Mouse (Mus musculus): ENCODE results near the gene Kiss1. TPM values are rescaled to one million over a fixed set of nuclear protein-coding genes. Genes with fewer than 3 reads are reported as not detected.
"Not testable (repeated sequence)": the region's sequence is repeated elsewhere in the genome, so short reads cannot be mapped to it uniquely, and the experiment has no call there.

The Kiss1 gene
- polyA plus RNA-seq, 1 experiment from 2014 or later: not detected

GRCm38 (mm10) chr1:133327094-133327493 is 5.4 kb downstream of the Kiss1 start:
- Histone ChIP-seq H3K27ac (no peak overlapping the region), H3K4me3 (no peak overlapping the region), H3K4me1 (peaks cover 19% of the 10 kb centered on the region), H3K36me3 (no peaks in the 10 kb centered on the region), H3K27me3 (ENCODE audit: low read depth, poor library complexity, severe bottlenecking) (peaks cover 51% of the 10 kb centered on the region), H3K9me3 (replicated peaks) (no peaks in the 10 kb centered on the region)
- DNase-seq (ENCODE audit: low spot score): no peak
- 59% methylated on average over 5 of the region's 5 CpGs for WGBS

- H3K4me1 ChIP-seq: peaks cover 14% of the 10 kb centered on the region
- H3K27ac ChIP-seq: no peak overlapping the region
- no peaks in the 10 kb centered on the region for H3K9me3 ChIP-seq (replicated peaks)
- H3K27me3 ChIP-seq (ENCODE audit: low read depth, poor library complexity, severe bottlenecking): peaks cover 56% of the 10 kb centered on the region
- no peak overlapping the region for H3K4me3 ChIP-seq
- DNase-seq (ENCODE audit: low spot score): no peak
- 80% methylated on average over 6 of the region's 6 CpGs for WGBS
- H3K36me3 ChIP-seq: no peaks in the 10 kb centered on the region
Measured at GRCm38 (mm10) chr1:133328299-133328795, 6.7 kb downstream of the Kiss1 start.

GRCm38 (mm10) chr1:133328896-133329637 is 7.4 kb downstream of the Kiss1 start:
- 8% methylated on average over 34 of the region's 34 CpGs for WGBS
- H3K36me3 ChIP-seq: no peaks in the 10 kb centered on the region
- 0 out of 2 replicates have a peak overlapping the region, but pooled peaks have one; percentile 34 for H3K27ac ChIP-seq
- H3K9me3 ChIP-seq (replicated peaks): no peaks in the 10 kb centered on the region
- H3K4me3 ChIP-seq: peak overlapping the region; percentile 47
- peaks cover 8% of the 10 kb centered on the region for H3K4me1 ChIP-seq
- peaks cover 56% of the 10 kb centered on the region for H3K27me3 ChIP-seq (ENCODE audit: low read depth, poor library complexity, severe bottlenecking)
- DNase-seq (ENCODE audit: low spot score): peak; percentile 49

DNA sequence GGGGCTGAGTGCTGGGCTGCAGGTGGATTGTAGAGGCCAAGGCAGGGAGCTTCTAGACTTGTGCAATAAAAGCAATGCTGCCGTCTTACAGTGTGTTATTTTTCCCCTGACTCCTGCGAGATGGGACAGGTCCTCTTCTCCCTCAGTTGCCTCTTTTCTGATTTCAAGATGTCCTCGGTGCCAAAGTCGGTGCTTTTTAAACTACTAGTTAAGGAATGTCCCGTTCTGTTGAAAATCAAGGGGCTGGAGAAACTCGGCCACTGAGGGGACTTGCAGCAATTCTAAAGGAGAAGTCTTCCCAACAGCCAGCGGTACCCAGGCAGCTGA is 7.9 kb downstream of the Kiss1 start:
- Histone ChIP-seq H3K27me3 (ENCODE audit: low read depth, poor library complexity, severe bottlenecking) (peaks cover 56% of the 10 kb centered on the region), H3K4me3 (peak overlapping the region; percentile 47), H3K4me1 (peaks cover 8% of the 10 kb centered on the region), H3K9me3 (replicated peaks) (no peaks in the 10 kb centered on the region), H3K36me3 (no peaks in the 10 kb centered on the region), H3K27ac (no peak overlapping the region)
- no peak for DNase-seq (ENCODE audit: low spot score)
- WGBS: 22% methylated on average over 7 of the region's 7 CpGs

DNA sequence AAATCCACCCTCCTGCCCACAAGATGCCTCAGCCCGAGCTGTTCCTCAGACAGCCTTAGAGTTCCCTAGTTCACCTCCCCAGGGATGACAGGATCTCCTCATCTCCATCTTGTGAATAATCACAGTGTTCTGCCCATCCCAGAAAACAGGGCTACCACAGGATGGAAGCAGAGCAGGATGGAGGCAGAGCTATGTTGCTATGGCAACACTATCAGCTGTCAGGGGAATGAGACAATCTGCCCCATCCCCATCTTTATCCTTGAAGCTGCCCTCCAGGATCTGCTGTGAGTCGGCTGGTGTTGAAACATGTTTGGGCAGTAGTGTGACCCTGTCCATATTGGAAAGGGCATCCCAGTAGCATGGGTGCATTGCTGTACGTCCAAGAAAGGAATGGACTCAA is 9.5 kb downstream of the Kiss1 start:
- no peak for DNase-seq (ENCODE audit: low spot score)
- H3K36me3 ChIP-seq: no peaks in the 10 kb centered on the region
- peaks cover 56% of the 10 kb centered on the region for H3K27me3 ChIP-seq (ENCODE audit: low read depth, poor library complexity, severe bottlenecking)
- no peak overlapping the region for H3K27ac ChIP-seq
- H3K4me3 ChIP-seq: no peak overlapping the region
- H3K9me3 ChIP-seq (replicated peaks): no peaks in the 10 kb centered on the region
- H3K4me1 ChIP-seq: peaks cover 8% of the 10 kb centered on the region
- WGBS: 88% methylated on average over 3 of the region's 3 CpGs

DNA sequence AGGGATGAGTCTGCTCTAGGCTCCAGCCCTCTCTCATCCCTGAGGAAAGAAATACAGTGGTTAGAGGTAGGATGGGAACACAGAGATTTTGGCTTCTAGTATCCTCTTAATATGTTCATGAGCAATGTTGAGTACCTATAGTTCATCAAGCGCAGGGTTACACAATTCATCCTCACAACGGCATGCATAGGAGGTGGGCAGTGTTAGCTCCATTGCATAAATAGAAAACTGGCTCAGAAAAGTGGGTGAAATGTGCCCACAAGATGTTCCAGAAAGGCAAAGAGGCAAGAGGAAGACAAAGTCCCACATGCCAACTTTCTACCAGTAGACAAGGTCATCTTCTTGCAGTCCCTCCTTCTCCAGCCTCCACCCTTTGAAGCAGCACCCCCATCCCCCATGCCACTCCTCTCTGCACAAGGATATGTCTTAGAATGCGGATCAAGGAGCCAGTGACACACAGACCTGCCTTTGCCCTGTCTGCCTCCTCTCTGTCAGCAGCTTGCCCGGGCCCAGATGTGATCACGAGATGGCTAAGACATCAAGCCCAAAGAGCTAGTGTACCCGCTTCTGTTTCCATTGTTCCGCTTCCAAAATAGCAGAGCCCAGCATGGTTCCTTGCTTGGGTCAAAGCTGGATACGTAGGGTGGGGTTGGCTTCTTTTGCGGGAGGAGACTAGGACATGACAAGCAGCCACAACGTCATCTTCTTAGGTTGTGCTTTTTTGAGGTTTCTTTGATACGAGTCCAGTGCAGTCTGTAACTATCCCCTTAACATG is 11.2 kb downstream of the Kiss1 start:
- peaks cover 47% of the 10 kb centered on the region for H3K27me3 ChIP-seq (ENCODE audit: low read depth, poor library complexity, severe bottlenecking)
- 90% methylated on average over 11 of the region's 11 CpGs for whole genome bisulfite sequencing

GRCm38 (mm10) chr1:133333937-133334336 is 12.3 kb downstream of the Kiss1 start:
- Histone ChIP-seq H3K27me3 (ENCODE audit: low read depth, poor library complexity, severe bottlenecking) (peaks cover 36% of the 10 kb centered on the region), H3K9me3 (replicated peaks) (no peaks in the 10 kb centered on the region), H3K27ac (no peak overlapping the region), H3K36me3 (no peaks in the 10 kb centered on the region), H3K4me3 (no peak overlapping the region), H3K4me1 (peaks cover 8% of the 10 kb centered on the region)
- 91% methylated on average over 6 of the region's 6 CpGs for WGBS
- DNase-seq (ENCODE audit: low spot score): no peak

More for the DNA sequence above, 11.2 kb downstream of the Kiss1 start:
- Histone ChIP-seq H3K27ac (no peak overlapping the region), H3K4me1 (peaks cover 8% of the 10 kb centered on the region), H3K4me3 (no peak overlapping the region), H3K9me3 (replicated peaks) (no peaks in the 10 kb centered on the region), H3K36me3 (no peaks in the 10 kb centered on the region)
- no peak for DNase-seq (ENCODE audit: low spot score)

- not testable (repeated sequence) for H3K4me3 ChIP-seq; H3K9me3 ChIP-seq (replicated peaks); H3K36me3 ChIP-seq; DNase-seq (ENCODE audit: low spot score); H3K27me3 ChIP-seq (ENCODE audit: low read depth, poor library complexity, severe bottlenecking); H3K27ac ChIP-seq; H3K4me1 ChIP-seq
- 82% methylated on average over 1 of the region's 1 CpGs for WGBS
Measured at GRCm38 (mm10) chr1:133340403-133340802, 18.7 kb downstream of the Kiss1 start.

DNA sequence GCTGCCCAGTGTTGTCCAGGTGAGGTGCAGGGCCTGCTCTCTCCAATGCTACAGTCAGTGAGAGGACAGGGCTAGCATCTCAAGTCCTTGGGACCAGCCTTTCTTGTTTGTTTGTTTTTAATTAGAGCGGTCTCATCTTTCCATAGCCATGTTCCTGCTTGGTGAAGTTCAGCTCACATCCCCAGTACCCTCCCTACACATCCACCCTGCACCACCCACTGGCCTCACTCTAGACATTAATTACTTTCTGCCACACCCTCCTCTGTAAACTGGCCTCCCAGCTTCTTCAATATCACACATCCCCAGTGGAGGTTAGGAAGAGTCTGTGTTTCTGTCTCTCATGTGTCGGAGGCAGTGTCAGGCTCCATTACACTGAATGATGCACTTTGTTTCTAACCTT is 22.7 kb downstream of the Kiss1 start:
- no peak overlapping the region for H3K4me3 ChIP-seq
- WGBS: 95% methylated on average over 2 of the region's 2 CpGs
- no peaks in the 10 kb centered on the region for H3K36me3 ChIP-seq
- H3K27ac ChIP-seq: no peak overlapping the region
- no peaks in the 10 kb centered on the region for H3K4me1 ChIP-seq
- no peak for DNase-seq (ENCODE audit: low spot score)
- H3K27me3 ChIP-seq (ENCODE audit: low read depth, poor library complexity, severe bottlenecking): no peaks in the 10 kb centered on the region
- H3K9me3 ChIP-seq (replicated peaks): no peaks in the 10 kb centered on the region

- H3K27ac ChIP-seq: no peak overlapping the region
- DNase-seq (ENCODE audit: low spot score): no peak
- peaks cover 4% of the 10 kb centered on the region; the same call in 1 of the 2 replicates for H3K27me3 ChIP-seq (ENCODE audit: low read depth, poor library complexity, severe bottlenecking)
- H3K9me3 ChIP-seq (replicated peaks): no peaks in the 10 kb centered on the region
- WGBS: 85% methylated on average over 9 of the region's 9 CpGs
- H3K4me1 ChIP-seq: peaks cover 6% of the 10 kb centered on the region
- no peaks in the 10 kb centered on the region for H3K36me3 ChIP-seq
- no peak overlapping the region for H3K4me3 ChIP-seq
Measured at GRCm38 (mm10) chr1:133346531-133346930, 24.9 kb downstream of the Kiss1 start.

DNA sequence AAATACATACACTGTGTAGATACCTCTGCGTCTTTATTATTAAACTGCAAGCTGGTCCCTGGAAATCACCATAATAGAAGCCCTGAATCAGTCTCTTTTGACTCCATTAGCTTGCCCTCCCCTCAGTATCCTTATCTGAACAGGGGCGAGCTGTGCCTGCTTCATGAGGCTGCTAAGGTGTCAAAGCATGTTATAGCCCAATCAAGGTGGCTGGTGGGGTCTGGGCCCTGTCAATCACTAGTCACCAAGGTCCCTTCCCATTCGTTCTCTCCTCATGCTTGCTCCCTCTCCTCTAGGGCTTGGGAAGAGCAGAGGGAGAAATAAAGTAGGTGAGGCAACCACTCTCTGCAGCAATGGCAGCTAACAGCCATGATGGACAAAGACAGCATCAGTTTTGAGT is 25.6 kb downstream of the Kiss1 start:
- Histone ChIP-seq H3K4me1 (peaks cover 9% of the 10 kb centered on the region), H3K27ac (no peak overlapping the region), H3K36me3 (no peaks in the 10 kb centered on the region), H3K9me3 (replicated peaks) (no peaks in the 10 kb centered on the region), H3K27me3 (ENCODE audit: low read depth, poor library complexity, severe bottlenecking) (peaks cover 7% of the 10 kb centered on the region; the same call in 1 of the 2 replicates), H3K4me3 (no peak overlapping the region)
- 70% methylated on average over 3 of the region's 3 CpGs for WGBS
- DNase-seq (ENCODE audit: low spot score): no peak

GRCm38 (mm10) chr1:133347693-133348520 is 26.2 kb downstream of the Kiss1 start:
- Histone ChIP-seq H3K27me3 (ENCODE audit: low read depth, poor library complexity, severe bottlenecking) (peaks cover 12% of the 10 kb centered on the region; the same call in 1 of the 2 replicates), H3K36me3 (no peaks in the 10 kb centered on the region), H3K4me1 (peaks cover 9% of the 10 kb centered on the region), H3K4me3 (no peak overlapping the region), H3K27ac (no peak overlapping the region), H3K9me3 (replicated peaks) (no peaks in the 10 kb centered on the region)
- WGBS: 80% methylated on average over 11 of the region's 11 CpGs
- DNase-seq (ENCODE audit: low spot score): no peak

Data from limb, embryonic 10.5 days (tissue).